In genomic region chr16:18798151-18798550, GRCm38 (mm10) we compare ENCODE assay signal across 18 mouse cellular contexts. TPM values are rescaled to one million over a fixed set of nuclear protein-coding genes. Genes with fewer than 3 reads are reported as not detected.
"Had no signal": no experiment of that assay in that cellular context is flagged by ENCODE, and none has a peak within 500 bp of the region (broad histone marks: within the 10 kb centered on the region; RNA-seq: fewer than 3 reads in every experiment).

No protein-coding gene starts in this region.

- H3K27ac ChIP-seq: lung, embryonic 15.5 days; macrophage; neural tube, embryonic 12.5 days; stomach, embryonic 15.5 days; stomach, postnatal 0 days had no signal

- H3K4me1 ChIP-seq: lung, embryonic 15.5 days; neural tube, embryonic 12.5 days; stomach, embryonic 15.5 days had no signal

- H3K9me3 ChIP-seq: lung, embryonic 15.5 days; megakaryocyte, embryonic 14.5 days; neural tube, embryonic 12.5 days; stomach, embryonic 15.5 days had no signal

- H3K9ac ChIP-seq: liver, postnatal 0 days; lung, embryonic 15.5 days; neural tube, embryonic 12.5 days; stomach, embryonic 15.5 days had no signal

- ATAC-seq: liver, postnatal 0 days had no signal

- DNase-seq: liver, postnatal 0 days had no signal

- H3K4me3 ChIP-seq: lung, embryonic 15.5 days; megakaryocyte, embryonic 14.5 days; neural tube, embryonic 12.5 days; stomach, embryonic 15.5 days had no signal

- H3K4me2 ChIP-seq: lung, embryonic 15.5 days; midbrain, embryonic 11.5 days; neural tube, embryonic 12.5 days; stomach, embryonic 15.5 days had no signal

- H3K27me3 ChIP-seq: lung, embryonic 15.5 days; megakaryocyte, embryonic 14.5 days; neural tube, embryonic 12.5 days; stomach, embryonic 15.5 days had no signal

RNA-seq across cellular contexts. Expression of gene Cldn5, which starts 21.5 kb away (rescaled TPM):
- total RNA-seq: megakaryocyte progenitor cell, adult 5-6 weeks; monocyte, adult 5-6 weeks; neutrophil, adult 5-6 weeks had no signal
- polyA plus RNA-seq: macrophage had no signal

RNA-seq across cellular contexts. Expression of gene Gm28539, which starts 38.2 kb away (rescaled TPM):
- total RNA-seq: megakaryocyte progenitor cell, adult 5-6 weeks; midbrain, postnatal 0 days; monocyte, adult 5-6 weeks had no signal
- polyA plus RNA-seq: liver, postnatal 0 days; lung, embryonic 15.5 days; lung, postnatal 0 days; macrophage; midbrain, embryonic 11.5 days; midbrain, embryonic 14.5 days; neural tube, embryonic 12.5 days; neural tube, embryonic 14.5 days; stomach, embryonic 15.5 days; stomach, postnatal 0 days; testis, adult 2 months; thymus, adult 2 months; urinary bladder, adult 2 months had no signal
